Mouse (Mus musculus) liver, embryonic 12.5 days (tissue): ENCODE data around the gene Inip. TPM values are rescaled to one million over a fixed set of nuclear protein-coding genes. Genes with fewer than 3 reads are reported as not detected.

Source experiments
- ATAC-seq: fragments of 200-750 bp; cut with Nextera tagmentation; 2 replicates; pipeline ENCODE4 v1.8.0; 2017; ENCODE audit warnings: moderate number of reproducible peaks, mild to moderate bottlenecking, moderate library complexity
- H3K27ac ChIP-seq: fragments of 300-500 bp; sonication (generic); 2 replicates; pipeline ENCODE4 v1.5.1; 2016; ENCODE audit warnings: mild to moderate bottlenecking
- H3K27me3 ChIP-seq: fragments of 300-500 bp; sonication (generic); replicated peaks from 2 replicates; pipeline ENCODE4 v1.6.1; 2016; ENCODE audit warnings: mild to moderate bottlenecking, moderate library complexity
- H3K36me3 ChIP-seq: fragments of 300-500 bp; sonication (generic); 2 replicates; pipeline ENCODE4 v1.6.1; 2016; ENCODE audit warnings: mild to moderate bottlenecking, moderate library complexity
- H3K4me1 ChIP-seq: fragments of 300-500 bp; sonication (generic); 2 replicates; pipeline ENCODE4 v1.6.1; 2016
- H3K4me2 ChIP-seq: fragments of 300-500 bp; sonication (generic); 2 replicates; pipeline ENCODE4 v1.6.1; 2016; ENCODE audit warnings: mild to moderate bottlenecking, moderate library complexity
- H3K4me3 ChIP-seq: fragments of 300-500 bp; sonication (generic); 2 replicates; pipeline ENCODE4 v1.5.1; 2016; ENCODE audit warnings: mild to moderate bottlenecking, moderate library complexity
- H3K9ac ChIP-seq: fragments of 300-500 bp; sonication (generic); 2 replicates; pipeline ENCODE4 v1.6.1; 2016; ENCODE audit warnings: mild to moderate bottlenecking, moderate library complexity
- H3K9me3 ChIP-seq: fragments of 300-500 bp; sonication (generic); replicated peaks from 2 replicates; pipeline ENCODE4 v1.6.1; 2016; ENCODE audit warnings: mild to moderate bottlenecking, moderate library complexity
- WGBS: fragments of 180-500 bp; shearing (Covaris S2); methylation state at CpG from one replicate; pipeline ENCODE4 v1.1.7; 2016; ENCODE audit not compliant: insufficient replicate concordance; 5-methylcytosine and 5-hydroxymethylcytosine counted together
- polyA plus RNA-seq: library from polyadenylated mRNA; unstranded; fragments of >200 nt; fragmentation: Nextera tagmentation; extraction: Ambion mirVana; gene quantifications from 2 replicates; pipeline ENCODE4 v1.2.1, GENCODE M21; 2016

Inip gene
- polyA plus RNA-seq, 1 experiment from 2014 or later = 35.8 TPM

- Histone ChIP-seq H3K4me1 (peaks cover 43% of the 10 kb centered on the region), H3K9me3 (no peaks in the 10 kb centered on the region), H3K4me3 (no peak overlapping the region), H3K9ac (no peak overlapping the region), H3K36me3 (peaks cover 6% of the 10 kb centered on the region; the same call in 1 of the 2 replicates), H3K4me2 (no peak overlapping the region), H3K27me3 (no peaks in the 10 kb centered on the region), H3K27ac (no peak overlapping the region)
- WGBS = 48% methylated on average over 7 of the region's 7 CpGs
- ATAC-seq = no peak
Measured at GRCm38 (mm10) chr4:59823470-59823869, 22.1 kb upstream of the Inip start.

GRCm38 (mm10) chr4:59822119-59822518 is 20.7 kb upstream of the Inip start:
- H3K36me3 ChIP-seq = peaks cover 3% of the 10 kb centered on the region; the same call in 1 of the 2 replicates
- peaks cover 55% of the 10 kb centered on the region for H3K4me1 ChIP-seq
- H3K9ac ChIP-seq = no peak overlapping the region
- no peak overlapping the region for H3K27ac ChIP-seq
- H3K27me3 ChIP-seq = no peaks in the 10 kb centered on the region
- no peaks in the 10 kb centered on the region for H3K9me3 ChIP-seq
- no peak overlapping the region for H3K4me2 ChIP-seq
- ATAC-seq = no peak
- WGBS = 69% methylated on average over 4 of the region's 4 CpGs
- no peak overlapping the region for H3K4me3 ChIP-seq

- H3K4me3 ChIP-seq = no peak overlapping the region
- H3K36me3 ChIP-seq = peaks cover 2% of the 10 kb centered on the region; the same call in 1 of the 2 replicates
- H3K4me2 ChIP-seq = no peak overlapping the region
- H3K27me3 ChIP-seq = no peaks in the 10 kb centered on the region
- 83% methylated on average over 1 of the region's 1 CpGs for WGBS
- H3K9ac ChIP-seq = no peak overlapping the region
- no peak for ATAC-seq
- no peaks in the 10 kb centered on the region for H3K9me3 ChIP-seq
- peaks cover 59% of the 10 kb centered on the region for H3K4me1 ChIP-seq
- H3K27ac ChIP-seq = no peak overlapping the region
Measured at GRCm38 (mm10) chr4:59821516-59821915, 20.1 kb upstream of the Inip start.

- Histone ChIP-seq H3K4me1 (peaks cover 61% of the 10 kb centered on the region), H3K27me3 (no peaks in the 10 kb centered on the region), H3K9me3 (no peaks in the 10 kb centered on the region), H3K36me3 (peaks cover 2% of the 10 kb centered on the region; the same call in 1 of the 2 replicates), H3K4me3 (no peak overlapping the region), H3K27ac (no peak overlapping the region), H3K9ac (no peak overlapping the region), H3K4me2 (no peak overlapping the region)
- 55% methylated on average over 12 of the region's 12 CpGs for WGBS
- no peak for ATAC-seq
Measured at GRCm38 (mm10) chr4:59819477-59820022, 18.2 kb upstream of the Inip start.

GRCm38 (mm10) chr4:59819054-59819472 is 17.7 kb upstream of the Inip start:
- Histone ChIP-seq H3K27ac (no peak overlapping the region), H3K4me2 (no peak overlapping the region), H3K27me3 (no peaks in the 10 kb centered on the region), H3K9me3 (no peaks in the 10 kb centered on the region), H3K4me3 (no peak overlapping the region), H3K9ac (no peak overlapping the region), H3K36me3 (peaks cover 2% of the 10 kb centered on the region; the same call in 1 of the 2 replicates), H3K4me1 (peaks cover 66% of the 10 kb centered on the region)
- 44% methylated on average over 7 of the region's 7 CpGs for WGBS
- ATAC-seq = no peak

- no peak overlapping the region for H3K4me3 ChIP-seq
- no peak for ATAC-seq
- H3K9me3 ChIP-seq = no peaks in the 10 kb centered on the region
- H3K9ac ChIP-seq = no peak overlapping the region
- no peaks in the 10 kb centered on the region for H3K27me3 ChIP-seq
- H3K36me3 ChIP-seq = peaks cover 2% of the 10 kb centered on the region; the same call in 1 of the 2 replicates
- no peak overlapping the region for H3K4me2 ChIP-seq
- 77% methylated on average over 10 of the region's 10 CpGs for WGBS
- no peak overlapping the region for H3K27ac ChIP-seq
- H3K4me1 ChIP-seq = peaks cover 69% of the 10 kb centered on the region
Measured at GRCm38 (mm10) chr4:59818498-59818897, 17.1 kb upstream of the Inip start.

GRCm38 (mm10) chr4:59817790-59818189 is 16.4 kb upstream of the Inip start:
- Histone ChIP-seq H3K27me3 (no peaks in the 10 kb centered on the region), H3K4me2 (no peak overlapping the region), H3K4me3 (no peak overlapping the region), H3K9ac (no peak overlapping the region), H3K4me1 (peaks cover 66% of the 10 kb centered on the region), H3K9me3 (no peaks in the 10 kb centered on the region), H3K36me3 (peaks cover 2% of the 10 kb centered on the region; the same call in 1 of the 2 replicates), H3K27ac (no peak overlapping the region)
- ATAC-seq = peak; percentile 56; the same call in 1 of the 2 replicates
- WGBS = 49% methylated on average over 5 of the region's 5 CpGs

- no peak overlapping the region for H3K4me2 ChIP-seq
- no peak overlapping the region for H3K27ac ChIP-seq
- no peaks in the 10 kb centered on the region for H3K9me3 ChIP-seq
- ATAC-seq = no peak
- H3K4me1 ChIP-seq = peaks cover 66% of the 10 kb centered on the region
- H3K9ac ChIP-seq = no peak overlapping the region
- H3K4me3 ChIP-seq = no peak overlapping the region
- no peaks in the 10 kb centered on the region for H3K27me3 ChIP-seq
- WGBS = 49% methylated on average over 9 of the region's 9 CpGs
- peaks cover 2% of the 10 kb centered on the region; the same call in 1 of the 2 replicates for H3K36me3 ChIP-seq
Measured at GRCm38 (mm10) chr4:59816477-59816876, 15.1 kb upstream of the Inip start.

GRCm38 (mm10) chr4:59816016-59816415 is 14.6 kb upstream of the Inip start:
- no peak overlapping the region for H3K27ac ChIP-seq
- WGBS = 56% methylated on average over 5 of the region's 5 CpGs

GRCm38 (mm10) chr4:59815121-59815810 is 13.9 kb upstream of the Inip start:
- Histone ChIP-seq H3K9ac (no peak overlapping the region), H3K4me3 (no peak overlapping the region), H3K27ac (no peak overlapping the region), H3K27me3 (no peaks in the 10 kb centered on the region), H3K4me1 (peaks cover 66% of the 10 kb centered on the region), H3K4me2 (no peak overlapping the region), H3K9me3 (no peaks in the 10 kb centered on the region), H3K36me3 (peaks cover 5% of the 10 kb centered on the region; the same call in 1 of the 2 replicates)
- no peak for ATAC-seq
- WGBS = 71% methylated on average over 4 of the region's 4 CpGs

More at GRCm38 (mm10) chr4:59816016-59816415, 14.6 kb upstream of the Inip start:
- peaks cover 2% of the 10 kb centered on the region; the same call in 1 of the 2 replicates for H3K36me3 ChIP-seq
- peaks cover 66% of the 10 kb centered on the region for H3K4me1 ChIP-seq
- H3K27me3 ChIP-seq = no peaks in the 10 kb centered on the region
- no peak overlapping the region for H3K9ac ChIP-seq
- H3K4me2 ChIP-seq = no peak overlapping the region
- ATAC-seq = no peak
- no peaks in the 10 kb centered on the region for H3K9me3 ChIP-seq
- no peak overlapping the region for H3K4me3 ChIP-seq

- no peaks in the 10 kb centered on the region for H3K9me3 ChIP-seq
- no peak overlapping the region for H3K9ac ChIP-seq
- H3K36me3 ChIP-seq = peaks cover 7% of the 10 kb centered on the region; the same call in 1 of the 2 replicates
- WGBS = 47% methylated on average over 7 of the region's 7 CpGs
- H3K27me3 ChIP-seq = no peaks in the 10 kb centered on the region
- peak; percentile 63 for ATAC-seq
- H3K4me2 ChIP-seq = no peak overlapping the region
- H3K4me1 ChIP-seq = peaks cover 58% of the 10 kb centered on the region
- H3K27ac ChIP-seq = no peak overlapping the region
- H3K4me3 ChIP-seq = no peak overlapping the region
Measured at GRCm38 (mm10) chr4:59814094-59814493, 12.7 kb upstream of the Inip start.

- 49% methylated on average over 5 of the region's 5 CpGs for WGBS
Measured at GRCm38 (mm10) chr4:59808396-59808795, 7.0 kb upstream of the Inip start.

More at GRCm38 (mm10) chr4:59808396-59808795, 7.0 kb upstream of the Inip start:
- Histone ChIP-seq H3K4me3 (no peak overlapping the region), H3K27me3 (no peaks in the 10 kb centered on the region), H3K9ac (no peak overlapping the region), H3K4me1 (peaks cover 54% of the 10 kb centered on the region), H3K27ac (no peak overlapping the region), H3K4me2 (no peak overlapping the region), H3K9me3 (no peaks in the 10 kb centered on the region), H3K36me3 (peaks cover 4% of the 10 kb centered on the region; the same call in 1 of the 2 replicates)
- ATAC-seq = no peak
